19 mouse cellular contexts compared by ENCODE assay signal in the genomic region with DNA sequence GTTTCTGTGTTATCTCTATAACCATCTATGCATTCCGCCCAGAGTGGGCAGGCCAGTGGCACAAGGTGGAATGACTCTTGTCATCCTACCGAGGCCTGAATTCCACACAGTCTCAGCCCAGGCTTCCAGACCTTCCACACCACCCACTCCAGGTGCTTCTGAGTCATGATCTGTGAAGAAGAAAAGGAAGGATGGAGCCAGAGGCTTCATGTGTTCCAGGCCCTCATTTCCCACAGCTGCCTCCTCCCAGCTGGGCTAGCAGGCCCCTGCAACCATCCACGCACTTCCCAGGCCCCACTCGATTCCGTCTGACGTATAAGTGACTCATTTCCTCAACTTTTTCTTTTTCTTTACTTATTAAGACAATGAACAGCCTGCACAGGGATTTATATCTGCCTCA.
DNase-seq lines count a peak whose midpoint lies in the region; ATAC-seq and TF ChIP-seq lines count a peak whose summit lies in the region.
"Had no signal": no experiment of that assay in that cellular context is flagged by ENCODE, and none has a peak within 500 bp of the region (broad histone marks: within the 10 kb centered on the region; RNA-seq: fewer than 3 reads in every experiment).

No protein-coding gene starts in this region.

- no peak overlapping the region for H3K4me3 ChIP-seq in midbrain, embryonic 16.5 days (ENCODE audit: low read depth, low read length)
- H3K4me3 ChIP-seq in midbrain, embryonic 15.5 days = no peak overlapping the region
- H3K4me3 ChIP-seq in cerebellum, adult 2 months (replicated peaks; ENCODE audit: insufficient read depth, low read depth, low read length) = no peak overlapping the region
- H3K4me3 ChIP-seq in stomach, postnatal 0 days (ENCODE audit: low read depth, low read length) = no peak overlapping the region
- H3K4me3 ChIP-seq: embryonic facial prominence, embryonic 12.5 days; forebrain, embryonic 15.5 days; heart, embryonic 15.5 days; hindbrain, embryonic 15.5 days had no signal

- no peaks in the 10 kb centered on the region for H3K36me3 ChIP-seq in midbrain, embryonic 16.5 days (ENCODE audit: control insufficient read depth, insufficient read depth, low read length)
- no peaks in the 10 kb centered on the region for H3K36me3 ChIP-seq in midbrain, embryonic 15.5 days (replicated peaks)
- H3K36me3 ChIP-seq in stomach, postnatal 0 days (ENCODE audit: control insufficient read depth, insufficient read depth, low read length) = no peaks in the 10 kb centered on the region
- H3K36me3 ChIP-seq: embryonic facial prominence, embryonic 12.5 days; forebrain, embryonic 15.5 days; heart, embryonic 15.5 days; hindbrain, embryonic 15.5 days had no signal

- 0 out of 2 replicates have a peak, but pooled peaks have one; percentile 18 for ATAC-seq in midbrain, embryonic 16.5 days
- no peak for ATAC-seq in midbrain, embryonic 15.5 days (replicated peaks)
- no peak for ATAC-seq in stomach, postnatal 0 days (ENCODE audit: low FRiP score, low TSS enrichment)
- ATAC-seq: activated CD4-positive, CD25-positive, alpha-beta regulatory T cell, adult 4 months; forebrain, embryonic 15.5 days had no signal

- no peak overlapping the region for H3K27ac ChIP-seq in midbrain, embryonic 16.5 days (ENCODE audit: low read length)
- H3K27ac ChIP-seq in midbrain, embryonic 15.5 days = no peak overlapping the region
- H3K27ac ChIP-seq in cerebellum, adult 2 months (ENCODE audit: insufficient read depth, low read length) = no peak overlapping the region
- H3K27ac ChIP-seq in stomach, postnatal 0 days (replicated peaks) = no peak overlapping the region
- H3K27ac ChIP-seq: embryonic facial prominence, embryonic 12.5 days; forebrain, embryonic 15.5 days; heart, embryonic 15.5 days; hindbrain, embryonic 15.5 days had no signal

- 94% methylated on average over 6 of the region's 6 CpGs for WGBS in midbrain, embryonic 16.5 days
- 88% methylated on average over 6 of the region's 6 CpGs for WGBS in midbrain, embryonic 15.5 days
- WGBS in cerebellum, adult 2 months = 88% methylated on average over 6 of the region's 6 CpGs
- WGBS in stomach, postnatal 0 days = 72% methylated on average over 6 of the region's 6 CpGs

- no peak for TF ChIP-seq POLR2A in cerebellum, adult 2 months (IDR thresholded peaks at IDR 0.05; ENCODE audit: borderline replicate concordance, insufficient read depth, low read length)

- peak; percentile 72 for DNase-seq in heart, adult 11 months
- no peak for DNase-seq in heart, adult 8-10 months (ENCODE audit: low spot score)
- DNase-seq in NIH3T3 (ENCODE audit: low read depth) = peak; percentile 2
- DNase-seq in cerebellum, adult 2 months = no peak
- no peak for DNase-seq in stomach, postnatal 0 days (ENCODE audit: low spot score)
- DNase-seq: adrenal gland, postnatal 14 days; cerebellum, adult 18-20 months; cerebellum, postnatal 14 days; gastrocnemius, postnatal 36 days; heart, adult 18-20 months; heart, postnatal 14 days had no signal

- no peak for TF ChIP-seq EP300 in stomach, postnatal 0 days (optimal IDR thresholded peaks at IDR 0.05)

- no peaks in the 10 kb centered on the region for H3K27me3 ChIP-seq in midbrain, embryonic 16.5 days (ENCODE audit: control insufficient read depth, insufficient read depth, low read depth, low read length)
- H3K27me3 ChIP-seq in midbrain, embryonic 15.5 days (replicated peaks) = 0 out of 2 replicates have a peak, but pooled peaks cover 4% of the 10 kb centered on the region
- no peaks in the 10 kb centered on the region for H3K27me3 ChIP-seq in cerebellum, adult 2 months (ENCODE audit: control insufficient read depth, insufficient read depth, low read length)
- no peaks in the 10 kb centered on the region for H3K27me3 ChIP-seq in stomach, postnatal 0 days (ENCODE audit: control insufficient read depth, insufficient read depth, low read length)
- H3K27me3 ChIP-seq: embryonic facial prominence, embryonic 12.5 days; forebrain, embryonic 15.5 days; heart, embryonic 15.5 days; hindbrain, embryonic 15.5 days had no signal

- H3K4me2 ChIP-seq in midbrain, embryonic 16.5 days (ENCODE audit: low read length) = no peak overlapping the region
- H3K4me2 ChIP-seq in midbrain, embryonic 15.5 days = no peak overlapping the region
- no peak overlapping the region for H3K4me2 ChIP-seq in stomach, postnatal 0 days (replicated peaks; ENCODE audit: low read depth)
- H3K4me2 ChIP-seq: embryonic facial prominence, embryonic 12.5 days; forebrain, embryonic 15.5 days; heart, embryonic 11.5 days; heart, embryonic 15.5 days; hindbrain, embryonic 15.5 days had no signal

- H3K9me3 ChIP-seq in midbrain, embryonic 16.5 days (replicated peaks; ENCODE audit: control insufficient read depth, low read length, poor library complexity, severe bottlenecking) = no peaks in the 10 kb centered on the region
- H3K9me3 ChIP-seq in midbrain, embryonic 15.5 days = no peaks in the 10 kb centered on the region
- H3K9me3 ChIP-seq in stomach, postnatal 0 days (ENCODE audit: control insufficient read depth, low read length) = no peaks in the 10 kb centered on the region
- H3K9me3 ChIP-seq: embryonic facial prominence, embryonic 12.5 days; forebrain, embryonic 15.5 days; heart, embryonic 15.5 days; hindbrain, embryonic 15.5 days had no signal

- H3K4me1 ChIP-seq in midbrain, embryonic 16.5 days (ENCODE audit: control insufficient read depth, insufficient read depth, low read length) = no peaks in the 10 kb centered on the region
- no peaks in the 10 kb centered on the region for H3K4me1 ChIP-seq in midbrain, embryonic 15.5 days
- H3K4me1 ChIP-seq in cerebellum, adult 2 months (ENCODE audit: control insufficient read depth, insufficient read depth, low read length) = no peaks in the 10 kb centered on the region
- H3K4me1 ChIP-seq in stomach, postnatal 0 days (replicated peaks; ENCODE audit: control insufficient read depth, insufficient read depth) = no peaks in the 10 kb centered on the region
- H3K4me1 ChIP-seq: embryonic facial prominence, embryonic 12.5 days; forebrain, embryonic 15.5 days; heart, embryonic 15.5 days; hindbrain, embryonic 15.5 days had no signal

- no peak for TF ChIP-seq CTCF in cerebellum, adult 2 months (IDR thresholded peaks at IDR 0.05; ENCODE audit: borderline replicate concordance, insufficient read depth, low read depth, low read length)
- TF ChIP-seq CTCF in stomach, postnatal 0 days (IDR thresholded peaks at IDR 0.05; ENCODE audit: low read depth) = no peak

- no peak overlapping the region for H3K9ac ChIP-seq in midbrain, embryonic 16.5 days (ENCODE audit: low read depth, low read length)
- H3K9ac ChIP-seq in midbrain, embryonic 15.5 days = no peak overlapping the region
- H3K9ac ChIP-seq in stomach, postnatal 0 days (ENCODE audit: low read length) = no peak overlapping the region
- H3K9ac ChIP-seq: embryonic facial prominence, embryonic 12.5 days; forebrain, embryonic 15.5 days; heart, embryonic 15.5 days; hindbrain, embryonic 15.5 days had no signal

Comparison
In these comparisons a context has a peak if more than half of its experiments do, and no peak if none do; other contexts are left out.
1. DNase-seq: peak in heart, adult 11 months (single experiment) and NIH3T3 (single experiment); none in heart, adult 8-10 months (single experiment), cerebellum, adult 2 months (0 of 2) and stomach, postnatal 0 days (single experiment).